Mouse (Mus musculus) liver, embryonic 11.5 days (tissue): ENCODE data around the gene Chrd. TPM values are rescaled to one million over a fixed set of nuclear protein-coding genes. Genes with fewer than 3 reads are reported as not detected.

ENCODE experiments used
- ATAC-seq: fragments of 200-750 bp; cut with Nextera tagmentation; replicated peaks from 2 replicates; pipeline ENCODE4 v1.8.0; 2017; ENCODE audit warnings: moderate number of reproducible peaks, mild to moderate bottlenecking, moderate TSS enrichment, moderate library complexity; ENCODE audit not compliant: low FRiP score
- DNase-seq: peaks from one replicate; pipeline ENCODE4 v3.0.0-alpha.2; 2017; ENCODE audit warnings: low spot score
- H3K27ac ChIP-seq: fragments of 300-500 bp; sonication (generic); 2 replicates; pipeline ENCODE4 v1.5.1; 2014; ENCODE audit warnings: mild to moderate bottlenecking, low read depth, low read length, control low read depth
- H3K27me3 ChIP-seq: fragments of 300-500 bp; sonication (generic); replicated peaks from 2 replicates; pipeline ENCODE4 v1.6.1; 2014; ENCODE audit warnings: low read length, mixed read lengths; ENCODE audit not compliant: control insufficient read depth, insufficient read depth
- H3K36me3 ChIP-seq: fragments of 300-500 bp; sonication (generic); 2 replicates; pipeline ENCODE4 v1.6.1; 2014; ENCODE audit warnings: mild to moderate bottlenecking, low read length, moderate library complexity, mixed read lengths; ENCODE audit not compliant: control insufficient read depth, insufficient read depth
- H3K4me1 ChIP-seq: fragments of 300-500 bp; sonication (generic); replicated peaks from 2 replicates; pipeline ENCODE4 v1.6.1; 2014; ENCODE audit warnings: low read length, mixed read lengths; ENCODE audit not compliant: control insufficient read depth, insufficient read depth
- H3K4me2 ChIP-seq: fragments of 300-500 bp; sonication (generic); 2 replicates; pipeline ENCODE4 v1.6.1; 2014; ENCODE audit warnings: mild to moderate bottlenecking, control low read depth, moderate library complexity
- H3K4me3 ChIP-seq: fragments of 300-500 bp; sonication (generic); 2 replicates; pipeline ENCODE4 v1.5.1; 2014; ENCODE audit warnings: low read depth, low read length, control low read depth
- H3K9ac ChIP-seq: fragments of 300-500 bp; sonication (generic); 2 replicates; pipeline ENCODE4 v1.6.1; 2014; ENCODE audit warnings: low read depth, low read length, control low read depth
- H3K9me3 ChIP-seq: fragments of 300-500 bp; sonication (generic); 2 replicates; pipeline ENCODE4 v1.6.1; 2016; ENCODE audit warnings: low read length, inconsistent platforms, mixed read lengths; ENCODE audit not compliant: control insufficient read depth
- WGBS: fragments of 180-500 bp; shearing (Covaris S2); extraction: QIAGEN DNeasy Blood & Tissue Kit; methylation state at CpG from one replicate; pipeline ENCODE4 v1.1.7; 2014; 5-methylcytosine and 5-hydroxymethylcytosine counted together
- polyA plus RNA-seq: library from polyadenylated mRNA; unstranded; fragments of >200 nt; fragmentation: Nextera tagmentation; extraction: Ambion mirVana; gene quantifications from 2 replicates; pipeline ENCODE4 v1.2.1, GENCODE M21; 2014

Gene Chrd
- polyA plus RNA-seq: 0.77 and 0.93 TPM in 2 replicates

DNA sequence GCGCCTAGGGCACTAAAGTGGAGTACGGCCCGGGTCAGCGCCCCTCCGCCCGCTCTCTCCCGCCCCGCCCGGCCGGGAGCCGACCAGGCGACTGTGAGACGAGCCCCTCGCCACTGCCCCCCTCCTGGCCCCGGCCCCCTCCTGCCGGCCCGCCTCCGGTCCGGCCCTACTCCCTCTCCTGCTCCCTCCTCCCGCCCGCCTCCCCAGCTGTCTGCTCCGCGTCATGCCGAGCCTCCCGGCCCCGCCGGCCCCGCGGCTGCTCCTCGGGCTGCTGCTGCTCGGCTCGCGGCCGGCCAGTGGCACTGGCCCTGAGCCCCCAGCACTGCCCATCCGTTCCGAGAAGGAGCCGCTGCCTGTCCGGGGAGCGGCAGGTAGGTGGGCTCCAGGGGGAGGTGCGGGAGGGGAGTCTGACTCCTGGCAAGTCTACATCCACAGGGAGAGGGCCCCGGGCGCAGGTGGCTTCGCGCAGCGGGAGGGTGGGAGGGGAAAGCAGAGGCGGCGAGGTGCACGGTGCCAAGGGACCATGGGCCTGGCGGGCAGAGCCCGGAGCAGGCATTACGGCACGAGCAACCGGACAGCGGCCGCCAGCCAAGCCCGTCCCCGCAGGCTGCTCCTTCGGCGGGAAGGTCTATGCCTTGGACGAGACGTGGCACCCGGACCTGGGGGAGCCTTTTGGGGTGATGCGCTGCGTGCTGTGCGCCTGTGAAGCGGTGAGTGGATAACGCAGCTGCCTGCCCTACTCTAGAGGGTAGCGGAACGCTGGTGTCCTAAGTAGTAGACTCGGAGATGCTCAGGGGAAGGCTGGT lies at the start of gene Chrd:
Chrd (plus strand) TSS at position 203 of the 806 bp plus-strand sequence.
- Histone ChIP-seq H3K4me2 (peak within 1 kb of the TSS; percentile 64), H3K27me3 (peaks cover 62% of the 10 kb centered on the region), H3K4me3 (peak within 1 kb of the TSS; percentile 50), H3K27ac (peak within 1 kb of the TSS; percentile 41; the same call in 1 of the 2 replicates), H3K9me3 (no peaks in the 10 kb centered on the region), H3K36me3 (no peaks in the 10 kb centered on the region), H3K9ac (peak within 1 kb of the TSS; percentile 56), H3K4me1 (peaks cover 3% of the 10 kb centered on the region; the same call in 1 of the 2 replicates)
- peak; percentile 56; the same call in 1 of the 2 replicates for ATAC-seq
- WGBS: 2% methylated on average over 56 of the region's 70 CpGs
- peak; percentile 70 for DNase-seq

DNA sequence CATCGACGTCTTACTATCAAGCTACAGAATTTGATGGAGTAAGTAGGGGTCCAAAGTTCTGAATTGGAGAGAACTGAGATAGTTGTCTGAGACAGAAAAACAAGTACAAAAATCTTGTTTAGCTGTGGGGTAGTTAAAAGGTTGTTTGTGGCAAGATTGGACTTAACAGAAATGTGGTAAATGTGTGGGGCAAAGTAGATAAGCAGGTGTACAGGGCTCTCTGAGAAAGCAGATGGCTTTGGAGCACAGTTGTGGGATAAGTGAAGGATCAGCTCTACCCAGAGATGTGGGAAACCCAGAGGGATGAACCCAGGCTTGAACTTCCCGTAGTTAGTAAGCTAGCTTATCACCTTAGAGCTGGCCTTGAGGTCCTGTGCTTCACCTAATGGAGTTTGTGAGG lies 42.2 kb upstream of the Chrd start:
- no peak overlapping the region for H3K4me2 ChIP-seq
- ATAC-seq: no peak
- H3K9ac ChIP-seq: no peak overlapping the region
- DNase-seq: no peak
- no peak overlapping the region for H3K4me3 ChIP-seq
- peaks cover 24% of the 10 kb centered on the region for H3K4me1 ChIP-seq
- H3K27ac ChIP-seq: no peak overlapping the region
- H3K36me3 ChIP-seq: peaks cover 57% of the 10 kb centered on the region
- peaks cover 11% of the 10 kb centered on the region for H3K27me3 ChIP-seq
- H3K9me3 ChIP-seq: no peaks in the 10 kb centered on the region
- WGBS: 75% methylated on average over 3 of the region's 3 CpGs

GRCm38 (mm10) chr16:20691617-20692016 lies 41.3 kb upstream of the Chrd start:
- WGBS: 83% methylated on average over 1 of the region's 1 CpGs
- ATAC-seq (no peak), DNase-seq (no peak)
- H3K4me3 ChIP-seq: no peak overlapping the region
- no peak overlapping the region for H3K27ac ChIP-seq
- H3K9me3 ChIP-seq: no peaks in the 10 kb centered on the region
- H3K36me3 ChIP-seq: peaks cover 48% of the 10 kb centered on the region
- peaks cover 19% of the 10 kb centered on the region for H3K27me3 ChIP-seq
- H3K4me2 ChIP-seq: no peak overlapping the region
- H3K4me1 ChIP-seq: peaks cover 30% of the 10 kb centered on the region
- no peak overlapping the region for H3K9ac ChIP-seq

- ATAC-seq (no peak), DNase-seq (no peak)
- Histone ChIP-seq H3K4me2 (peak overlapping the region; percentile 98), H3K9me3 (no peaks in the 10 kb centered on the region), H3K4me1 (peaks cover 30% of the 10 kb centered on the region), H3K27ac (no peak overlapping the region; the same call in 1 of the 2 replicates), H3K36me3 (peaks cover 40% of the 10 kb centered on the region), H3K27me3 (peaks cover 19% of the 10 kb centered on the region), H3K9ac (no peak overlapping the region), H3K4me3 (peak overlapping the region; percentile 72; the same call in 1 of the 2 replicates)
- WGBS: 53% methylated on average over 16 of the region's 16 CpGs
Measured at GRCm38 (mm10) chr16:20692241-20692965, 40.5 kb upstream of the Chrd start.

DNA sequence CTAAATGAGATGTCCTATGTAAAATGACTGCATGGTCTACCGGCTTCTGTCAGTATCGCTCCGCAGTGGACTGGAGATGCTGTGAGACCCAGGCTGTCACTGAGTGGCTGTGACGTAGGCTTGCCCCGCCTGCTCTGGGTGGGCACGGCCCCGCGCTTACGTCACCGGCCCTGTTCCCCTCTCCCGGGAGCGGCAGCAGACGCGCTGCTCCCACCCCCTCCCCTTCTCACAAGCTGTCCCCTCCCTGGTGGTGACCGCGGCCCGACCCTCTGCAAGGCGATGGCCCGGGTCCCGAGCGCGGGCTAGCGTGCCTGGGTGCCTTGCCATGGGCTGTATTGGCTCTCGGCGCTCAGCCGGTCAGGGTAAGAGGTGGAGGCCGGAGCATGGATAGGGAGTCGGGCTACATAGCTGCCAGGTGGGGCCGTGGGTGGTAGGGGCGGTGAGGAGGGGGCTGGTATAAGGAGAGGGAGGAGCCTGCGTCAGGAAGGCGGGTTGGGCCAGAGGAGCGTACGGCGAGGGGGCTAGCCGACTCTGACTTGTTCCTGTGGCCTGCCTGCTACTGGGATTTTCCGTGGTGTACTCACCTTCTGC lies 39.7 kb upstream of the Chrd start, which contains the start of gene Fam131a:
Fam131a (plus strand) TSS at position 131 of the 591 bp plus-strand sequence.
- Histone ChIP-seq H3K27ac (peak within 1 kb of the TSS; percentile 56; the same call in 1 of the 2 replicates), H3K9me3 (no peaks in the 10 kb centered on the region), H3K9ac (peak within 1 kb of the TSS; percentile 77), H3K36me3 (peaks cover 35% of the 10 kb centered on the region), H3K4me2 (peak within 1 kb of the TSS; percentile 98), H3K4me1 (peaks cover 30% of the 10 kb centered on the region), H3K4me3 (peak within 1 kb of the TSS; percentile 72), H3K27me3 (peaks cover 19% of the 10 kb centered on the region)
- ATAC-seq (peak; percentile 94), DNase-seq (peak; percentile 91)
- 1% methylated on average over 37 of the region's 37 CpGs for WGBS

DNA sequence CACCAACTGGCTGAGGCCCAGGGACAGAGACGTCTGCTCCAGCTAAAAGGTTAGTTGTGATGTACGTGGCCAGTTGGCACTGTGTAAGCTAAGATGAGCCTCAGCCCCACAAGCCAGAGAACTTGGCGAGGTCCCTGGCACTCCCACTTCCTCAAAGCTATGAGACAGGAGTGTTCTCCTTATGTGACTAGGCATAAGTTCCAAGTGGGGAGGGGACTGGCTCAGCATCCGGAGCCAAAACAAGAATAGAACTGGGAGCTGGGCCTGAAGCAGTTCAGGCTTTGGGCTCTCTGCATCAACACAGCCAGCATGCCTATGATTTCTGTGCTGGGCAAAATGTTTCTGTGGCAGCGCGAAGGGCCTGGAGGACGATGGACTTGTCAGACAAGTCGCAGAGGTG lies 38.1 kb upstream of the Chrd start:
- Histone ChIP-seq H3K27ac (no peak overlapping the region), H3K27me3 (peaks cover 19% of the 10 kb centered on the region), H3K36me3 (peaks cover 20% of the 10 kb centered on the region), H3K9ac (no peak overlapping the region), H3K9me3 (no peaks in the 10 kb centered on the region), H3K4me1 (peaks cover 28% of the 10 kb centered on the region), H3K4me3 (no peak overlapping the region), H3K4me2 (no peak overlapping the region)
- WGBS: 73% methylated on average over 8 of the region's 8 CpGs
- DNase-seq (no peak), ATAC-seq (no peak)

GRCm38 (mm10) chr16:20695622-20696323 lies 37.2 kb upstream of the Chrd start:
- 0 out of 2 replicates have a peak, but pooled peaks have one; percentile 4 for ATAC-seq
- Histone ChIP-seq H3K9ac (peak overlapping the region; percentile 38), H3K27me3 (peaks cover 19% of the 10 kb centered on the region), H3K36me3 (peaks cover 10% of the 10 kb centered on the region), H3K27ac (no peak overlapping the region), H3K4me1 (peaks cover 24% of the 10 kb centered on the region), H3K4me3 (peak overlapping the region; percentile 42), H3K4me2 (peak overlapping the region; percentile 71), H3K9me3 (no peaks in the 10 kb centered on the region)
- no peak for DNase-seq
- 7% methylated on average over 46 of the region's 46 CpGs for WGBS

DNA sequence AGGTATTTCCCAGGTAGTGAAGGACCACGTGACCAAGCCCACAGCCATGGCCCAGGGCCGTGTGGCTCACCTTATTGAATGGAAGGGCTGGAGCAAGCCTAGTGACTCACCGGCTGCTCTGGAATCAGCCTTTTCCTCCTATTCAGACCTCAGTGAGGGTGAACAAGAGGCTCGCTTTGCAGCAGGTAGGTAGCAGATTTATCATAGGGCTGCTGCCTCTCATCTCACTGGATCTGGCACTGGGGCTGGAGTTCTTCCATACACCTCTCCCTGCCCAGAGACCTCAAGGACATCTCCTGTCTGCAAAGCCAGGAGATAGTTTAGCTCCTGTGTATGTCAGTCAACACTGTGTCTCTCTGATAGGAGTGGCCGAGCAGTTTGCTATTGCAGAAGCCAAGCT lies 33.7 kb upstream of the Chrd start:
- DNase-seq (no peak), ATAC-seq (no peak)
- H3K4me2 ChIP-seq: no peak overlapping the region
- no peak overlapping the region for H3K27ac ChIP-seq
- WGBS: 69% methylated on average over 5 of the region's 5 CpGs
- H3K36me3 ChIP-seq: no peaks in the 10 kb centered on the region
- H3K4me3 ChIP-seq: no peak overlapping the region
- H3K4me1 ChIP-seq: peaks cover 38% of the 10 kb centered on the region
- H3K27me3 ChIP-seq: peaks cover 15% of the 10 kb centered on the region
- no peak overlapping the region for H3K9ac ChIP-seq
- no peaks in the 10 kb centered on the region for H3K9me3 ChIP-seq
